Mouse (Mus musculus): ENCODE measurements around the gene Impg2.

DNA sequence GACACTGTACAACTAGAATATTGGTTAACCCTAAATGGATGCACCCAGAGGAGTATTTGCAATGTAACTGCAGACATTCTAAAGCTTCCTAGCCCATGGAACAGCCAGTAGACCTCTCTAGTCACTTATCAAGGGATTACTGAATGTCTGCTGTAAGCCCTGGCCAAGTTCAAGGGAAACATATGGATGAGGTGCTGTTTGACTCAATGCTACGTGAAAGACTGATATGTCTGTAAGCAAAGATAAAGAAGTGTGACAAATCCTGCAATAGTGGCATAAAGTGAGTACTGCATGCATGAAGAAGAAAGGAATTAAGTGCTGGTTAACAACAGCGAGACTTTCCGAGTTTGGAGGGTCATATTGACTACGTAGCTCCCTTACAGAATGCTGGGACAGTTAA lies 100.1 kb downstream of the Impg2 start:
- no peak for TF ChIP-seq CTCF (IDR thresholded peaks at IDR 0.05; ENCODE audit: extremely low read depth, insufficient read depth, low read length)
- no peak for TF ChIP-seq POLR2A (IDR thresholded peaks at IDR 0.05; ENCODE audit: extremely low read depth, insufficient read depth, low read length)

All from cortical plate, adult 2 months (tissue).